Mouse (Mus musculus) midbrain, embryonic 16.5 days (tissue): Measurements from ENCODE around the gene Hirip3. TPM values are rescaled to one million over a fixed set of nuclear protein-coding genes. Genes with fewer than 3 reads are reported as not detected.
A peak's percentile ranks its signal among the peaks of the same experiment; 100 is the strongest.

Experiments
- ATAC-seq: fragments of 200-750 bp; cut with Nextera tagmentation; 2 replicates; pipeline ENCODE4 v1.8.0; 2017; ENCODE audit warnings: moderate TSS enrichment
- H3K27ac ChIP-seq: fragments of 300-500 bp; sonication (generic); 2 replicates; pipeline ENCODE4 v1.5.1; 2014; ENCODE audit warnings: mild to moderate bottlenecking, low read length, mixed read lengths
- H3K27me3 ChIP-seq: fragments of 300-500 bp; sonication (generic); 2 replicates; pipeline ENCODE4 v1.6.1; 2014; ENCODE audit warnings: low read depth, low read length, mixed read lengths; ENCODE audit not compliant: control insufficient read depth, insufficient read depth
- H3K36me3 ChIP-seq: fragments of 300-500 bp; sonication (generic); 2 replicates; pipeline ENCODE4 v1.6.1; 2014; ENCODE audit warnings: mild to moderate bottlenecking, low read length, moderate library complexity, mixed read lengths; ENCODE audit not compliant: control insufficient read depth, insufficient read depth
- H3K4me1 ChIP-seq: fragments of 300-500 bp; sonication (generic); 2 replicates; pipeline ENCODE4 v1.6.1; 2014; ENCODE audit warnings: mild to moderate bottlenecking, low read length, mixed read lengths; ENCODE audit not compliant: control insufficient read depth, insufficient read depth
- H3K4me2 ChIP-seq: fragments of 300-500 bp; sonication (generic); 2 replicates; pipeline ENCODE4 v1.6.1; 2014; ENCODE audit warnings: mild to moderate bottlenecking, low read length, mixed read lengths
- H3K4me3 ChIP-seq: fragments of 300-500 bp; sonication (generic); 2 replicates; pipeline ENCODE4 v1.5.1; 2014; ENCODE audit warnings: low read depth, mild to moderate bottlenecking, low read length, moderate library complexity, mixed read lengths
- H3K9ac ChIP-seq: fragments of 300-500 bp; sonication (generic); 2 replicates; pipeline ENCODE4 v1.6.1; 2014; ENCODE audit warnings: low read depth, low read length, mixed read lengths
- H3K9me3 ChIP-seq: fragments of 300-500 bp; sonication (generic); replicated peaks from 2 replicates; pipeline ENCODE4 v1.6.1; 2014; ENCODE audit warnings: mild to moderate bottlenecking, low read length, mixed read lengths; ENCODE audit not compliant: control insufficient read depth, poor library complexity, severe bottlenecking
- WGBS: fragments of 180-500 bp; shearing (Covaris S2); extraction: QIAGEN DNeasy Blood & Tissue Kit; methylation state at CpG from one replicate; pipeline ENCODE4 v1.1.7; 2014; 5-methylcytosine and 5-hydroxymethylcytosine counted together
- polyA plus RNA-seq: library from polyadenylated mRNA; unstranded; fragments of >200 nt; fragmentation: Nextera tagmentation; extraction: Ambion mirVana; gene quantifications from 2 replicates; pipeline ENCODE4 v1.2.1, GENCODE M21; 2015

The Hirip3 gene
- polyA plus RNA-seq, 1 experiment from 2014 or later, result 19.8 TPM

- H3K4me3 ChIP-seq, result 0 out of 2 replicates have a peak overlapping the region, but pooled peaks have one; percentile 0
- no peaks in the 10 kb centered on the region for H3K27me3 ChIP-seq
- H3K4me2 ChIP-seq, result peak overlapping the region; percentile 82
- no peak overlapping the region for H3K27ac ChIP-seq
- no peaks in the 10 kb centered on the region for H3K9me3 ChIP-seq
- 32% methylated on average over 8 of the region's 8 CpGs for WGBS
- peak overlapping the region; percentile 33 for H3K9ac ChIP-seq
- no peak for ATAC-seq
- H3K36me3 ChIP-seq, result peaks cover 4% of the 10 kb centered on the region; the same call in 1 of the 2 replicates
- peaks cover 32% of the 10 kb centered on the region for H3K4me1 ChIP-seq
Measured at GRCm38 (mm10) chr7:126825403-126825802, 36.4 kb upstream of the Hirip3 start.

GRCm38 (mm10) chr7:126825952-126826351 lies 35.8 kb upstream of the Hirip3 start:
- 81% methylated on average over 5 of the region's 5 CpGs for WGBS
- Histone ChIP-seq H3K4me2 (no peak overlapping the region), H3K36me3 (peaks cover 4% of the 10 kb centered on the region; the same call in 1 of the 2 replicates), H3K4me1 (peaks cover 32% of the 10 kb centered on the region), H3K9me3 (no peaks in the 10 kb centered on the region), H3K27ac (no peak overlapping the region), H3K4me3 (no peak overlapping the region), H3K27me3 (no peaks in the 10 kb centered on the region), H3K9ac (peak overlapping the region; percentile 3; the same call in 1 of the 2 replicates)
- no peak for ATAC-seq

GRCm38 (mm10) chr7:126831539-126831938 lies 30.2 kb upstream of the Hirip3 start, which contains the start of gene 4930451I11Rik:
Gene 4930451I11Rik, minus strand, starts transcription at chr7:126831639.
- Histone ChIP-seq H3K4me3 (peak within 1 kb of the TSS; percentile 29), H3K27ac (0 out of 2 replicates have a peak within 1 kb of the TSS, but pooled peaks have one; percentile 37), H3K27me3 (no peaks in the 10 kb centered on the region), H3K4me1 (peaks cover 4% of the 10 kb centered on the region; the same call in 1 of the 2 replicates), H3K9ac (peak within 1 kb of the TSS; percentile 38), H3K36me3 (peaks cover 4% of the 10 kb centered on the region; the same call in 1 of the 2 replicates), H3K9me3 (no peaks in the 10 kb centered on the region), H3K4me2 (peak within 1 kb of the TSS; percentile 63)
- 57% methylated on average over 5 of the region's 5 CpGs for WGBS
- 0 out of 2 replicates have a peak, but pooled peaks have one; percentile 21 for ATAC-seq

GRCm38 (mm10) chr7:126832036-126832598 lies 29.7 kb upstream of the Hirip3 start:
- under 1% methylated on average over 21 of the region's 21 CpGs for WGBS
- H3K4me1 ChIP-seq, result peaks cover 4% of the 10 kb centered on the region; the same call in 1 of the 2 replicates
- H3K4me2 ChIP-seq, result peak overlapping the region; percentile 63
- peaks cover 4% of the 10 kb centered on the region; the same call in 1 of the 2 replicates for H3K36me3 ChIP-seq
- H3K4me3 ChIP-seq, result peak overlapping the region; percentile 29
- no peaks in the 10 kb centered on the region for H3K27me3 ChIP-seq
- 0 out of 2 replicates have a peak overlapping the region, but pooled peaks have one; percentile 37 for H3K27ac ChIP-seq
- peak; percentile 89 for ATAC-seq
- H3K9ac ChIP-seq, result peak overlapping the region; percentile 38
- H3K9me3 ChIP-seq, result no peaks in the 10 kb centered on the region

GRCm38 (mm10) chr7:126833294-126833693 lies 28.5 kb upstream of the Hirip3 start:
- Histone ChIP-seq H3K36me3 (peaks cover 4% of the 10 kb centered on the region; the same call in 1 of the 2 replicates), H3K4me3 (no peak overlapping the region), H3K27ac (no peak overlapping the region), H3K9ac (no peak overlapping the region), H3K9me3 (no peaks in the 10 kb centered on the region), H3K27me3 (no peaks in the 10 kb centered on the region), H3K4me2 (no peak overlapping the region), H3K4me1 (peaks cover 4% of the 10 kb centered on the region; the same call in 1 of the 2 replicates)
- no peak for ATAC-seq
- 95% methylated on average over 1 of the region's 1 CpGs for WGBS

GRCm38 (mm10) chr7:126843276-126843675 lies 18.5 kb upstream of the Hirip3 start:
- no peak for ATAC-seq
- no peak overlapping the region for H3K27ac ChIP-seq
- no peaks in the 10 kb centered on the region for H3K27me3 ChIP-seq
- no peaks in the 10 kb centered on the region for H3K36me3 ChIP-seq
- H3K4me1 ChIP-seq, result peaks cover 4% of the 10 kb centered on the region; the same call in 1 of the 2 replicates
- H3K4me2 ChIP-seq, result no peak overlapping the region
- WGBS, result 82% methylated on average over 9 of the region's 9 CpGs
- no peaks in the 10 kb centered on the region for H3K9me3 ChIP-seq
- H3K4me3 ChIP-seq, result no peak overlapping the region
- no peak overlapping the region for H3K9ac ChIP-seq

GRCm38 (mm10) chr7:126845516-126845915 lies 16.3 kb upstream of the Hirip3 start:
- Histone ChIP-seq H3K36me3 (no peaks in the 10 kb centered on the region), H3K9me3 (no peaks in the 10 kb centered on the region), H3K4me2 (no peak overlapping the region), H3K27me3 (peaks cover 5% of the 10 kb centered on the region; the same call in 1 of the 2 replicates), H3K9ac (no peak overlapping the region), H3K4me1 (peaks cover 16% of the 10 kb centered on the region), H3K4me3 (no peak overlapping the region), H3K27ac (no peak overlapping the region)
- WGBS, result 63% methylated on average over 2 of the region's 2 CpGs
- ATAC-seq, result no peak

- ATAC-seq, result no peak
- peaks cover 5% of the 10 kb centered on the region; the same call in 1 of the 2 replicates for H3K27me3 ChIP-seq
- peak within 1 kb of the TSS; percentile 84 for H3K9ac ChIP-seq
- H3K27ac ChIP-seq, result peak within 1 kb of the TSS; percentile 47
- H3K4me1 ChIP-seq, result peaks cover 16% of the 10 kb centered on the region
- H3K9me3 ChIP-seq, result no peaks in the 10 kb centered on the region
- H3K4me3 ChIP-seq, result peak within 1 kb of the TSS; percentile 72
- 15% methylated on average over 4 of the region's 4 CpGs for WGBS
- H3K36me3 ChIP-seq, result no peaks in the 10 kb centered on the region; the same call in 1 of the 2 replicates
- peak within 1 kb of the TSS; percentile 99 for H3K4me2 ChIP-seq
Measured at GRCm38 (mm10) chr7:126847116-126847420, 14.7 kb upstream of the Hirip3 start, which contains the start of gene Doc2a. Gene Doc2a, plus strand, starts transcription at chr7:126847416.
